Mouse (Mus musculus) megakaryocyte, embryonic 14.5 days (primary cell): ENCODE measurements around the gene Ascl1. TPM values are rescaled to one million over a fixed set of nuclear protein-coding genes. Genes with fewer than 3 reads are reported as not detected.

Source experiments
- H3K27me3 ChIP-seq: replicated peaks from 2 replicates; pipeline ENCODE3; 2012; ENCODE audit warnings: inconsistent platforms
- H3K36me3 ChIP-seq: replicated peaks from 2 replicates; pipeline ENCODE3; 2012; ENCODE audit warnings: low read length, inconsistent platforms, mixed read lengths
- H3K4me1 ChIP-seq: 2 replicates; pipeline ENCODE4 v1.6.1; 2012; ENCODE audit warnings: inconsistent platforms
- H3K4me3 ChIP-seq: replicated peaks from 2 replicates; pipeline ENCODE3; 2012; ENCODE audit warnings: moderate library complexity, mild to moderate bottlenecking, inconsistent platforms
- H3K9me3 ChIP-seq: 2 replicates; pipeline ENCODE4 v1.6.1; 2012; ENCODE audit warnings: inconsistent platforms
- FLI1 ChIP-seq: IDR thresholded peaks from 2 replicates; pipeline ENCODE4 v1.6.1; 2012; ENCODE audit warnings: low read length, inconsistent platforms, mixed read lengths
- GATA1 ChIP-seq: IDR thresholded peaks from 3 replicates; pipeline ENCODE4 v1.6.1; 2012; ENCODE audit warnings: mixed read lengths, low read length, inconsistent platforms, borderline replicate concordance
- polyA plus RNA-seq: library from polyadenylated mRNA; stranded (reverse); fragments of >175 nt; gene quantifications from 2 replicates; pipeline ENCODE4 v1.2.3, GENCODE M21; 2012; ENCODE audit warnings: low replicate concordance; ENCODE audit not compliant: insufficient read depth

Gene Ascl1
- polyA plus RNA-seq, 1 experiment: not detected

DNA sequence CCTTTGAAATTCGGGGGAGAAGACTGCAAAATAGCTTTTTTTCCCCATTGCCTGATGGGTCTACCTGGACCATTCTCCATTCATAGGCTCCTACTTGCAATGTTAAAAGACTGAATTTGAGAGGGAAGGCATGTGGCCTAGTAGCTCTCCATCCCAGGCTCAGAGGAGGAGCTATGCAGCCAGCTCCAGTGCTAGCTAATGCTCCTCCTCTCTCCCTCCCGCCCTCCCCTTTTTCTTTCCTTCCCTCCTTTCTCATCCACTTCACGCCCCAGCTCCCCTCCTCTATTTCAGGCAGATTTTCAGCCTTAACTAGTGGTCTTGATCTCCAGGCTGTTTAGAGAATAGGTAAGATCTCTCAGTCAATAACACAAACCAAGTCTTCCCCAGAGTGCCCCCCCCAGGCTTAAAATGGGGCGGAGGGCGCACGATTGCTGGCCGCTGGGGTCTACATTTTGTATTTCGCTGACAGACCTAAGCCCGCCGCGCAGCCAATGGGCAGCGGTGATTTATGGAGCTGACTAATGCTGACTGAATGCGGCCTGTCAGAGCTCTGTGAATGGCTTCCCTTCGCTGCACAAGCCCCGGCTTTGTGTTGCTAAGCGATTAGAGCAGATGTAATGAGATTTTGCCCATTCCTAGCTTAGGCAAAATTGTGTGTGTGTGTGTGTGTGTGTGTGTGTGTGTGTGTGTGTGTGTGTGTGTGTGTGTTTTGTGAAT lies 4.9 kb downstream of the Ascl1 start:
- Histone ChIP-seq H3K27me3 (peaks cover 82% of the 10 kb centered on the region), H3K4me3 (no peak overlapping the region), H3K36me3 (no peaks in the 10 kb centered on the region), H3K4me1 (peaks cover 12% of the 10 kb centered on the region), H3K9me3 (no peaks in the 10 kb centered on the region)
- no peak for TF ChIP-seq FLI1
- TF ChIP-seq GATA1: no peak

DNA sequence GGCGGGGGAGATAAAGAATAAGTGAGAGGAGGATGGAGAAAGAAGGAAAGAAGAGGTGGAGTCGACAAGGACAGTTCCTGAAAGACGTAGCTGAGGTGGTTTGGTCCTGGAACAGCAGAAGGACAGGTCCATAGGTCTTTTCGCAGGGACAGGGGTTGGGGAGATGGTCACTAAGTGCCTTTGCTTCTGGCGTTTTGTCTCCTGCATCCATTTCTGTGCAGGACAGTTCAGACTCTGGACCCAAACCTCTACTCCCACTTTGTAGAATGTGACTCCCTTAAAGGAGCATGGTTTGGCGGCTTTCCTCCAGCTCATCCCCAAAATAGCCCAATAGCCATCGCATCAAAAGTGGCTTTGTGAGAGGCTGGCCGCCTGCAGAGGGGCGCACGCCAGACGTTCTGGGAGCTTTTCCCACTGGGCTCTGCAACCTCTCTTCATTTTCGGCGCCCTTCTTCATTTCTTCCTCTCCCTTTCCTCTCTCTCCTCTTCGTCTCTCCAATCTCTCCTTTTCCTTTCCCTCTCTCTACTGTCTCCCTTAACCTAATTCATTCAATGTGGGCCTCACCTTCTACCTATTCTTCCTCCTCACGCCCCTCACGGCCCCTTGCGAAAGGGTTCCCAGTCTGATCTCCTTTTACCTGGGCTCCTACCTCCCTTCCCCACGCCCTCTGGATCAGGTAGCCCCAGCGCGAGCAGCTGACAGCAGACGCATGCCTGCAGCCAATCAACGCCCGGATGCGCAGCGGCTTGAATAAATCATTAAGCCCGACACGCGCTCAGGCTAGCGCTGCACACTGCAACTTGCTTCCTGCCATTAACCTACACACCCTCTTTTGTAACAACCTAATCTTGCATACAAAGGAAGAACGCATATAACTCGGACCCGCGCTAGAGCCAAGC lies 7.5 kb downstream of the Ascl1 start:
- Histone ChIP-seq H3K4me3 (no peak overlapping the region), H3K27me3 (peaks cover 58% of the 10 kb centered on the region), H3K4me1 (no peaks in the 10 kb centered on the region), H3K36me3 (no peaks in the 10 kb centered on the region), H3K9me3 (no peaks in the 10 kb centered on the region)
- TF ChIP-seq FLI1 (no peak), GATA1 (no peak)

DNA sequence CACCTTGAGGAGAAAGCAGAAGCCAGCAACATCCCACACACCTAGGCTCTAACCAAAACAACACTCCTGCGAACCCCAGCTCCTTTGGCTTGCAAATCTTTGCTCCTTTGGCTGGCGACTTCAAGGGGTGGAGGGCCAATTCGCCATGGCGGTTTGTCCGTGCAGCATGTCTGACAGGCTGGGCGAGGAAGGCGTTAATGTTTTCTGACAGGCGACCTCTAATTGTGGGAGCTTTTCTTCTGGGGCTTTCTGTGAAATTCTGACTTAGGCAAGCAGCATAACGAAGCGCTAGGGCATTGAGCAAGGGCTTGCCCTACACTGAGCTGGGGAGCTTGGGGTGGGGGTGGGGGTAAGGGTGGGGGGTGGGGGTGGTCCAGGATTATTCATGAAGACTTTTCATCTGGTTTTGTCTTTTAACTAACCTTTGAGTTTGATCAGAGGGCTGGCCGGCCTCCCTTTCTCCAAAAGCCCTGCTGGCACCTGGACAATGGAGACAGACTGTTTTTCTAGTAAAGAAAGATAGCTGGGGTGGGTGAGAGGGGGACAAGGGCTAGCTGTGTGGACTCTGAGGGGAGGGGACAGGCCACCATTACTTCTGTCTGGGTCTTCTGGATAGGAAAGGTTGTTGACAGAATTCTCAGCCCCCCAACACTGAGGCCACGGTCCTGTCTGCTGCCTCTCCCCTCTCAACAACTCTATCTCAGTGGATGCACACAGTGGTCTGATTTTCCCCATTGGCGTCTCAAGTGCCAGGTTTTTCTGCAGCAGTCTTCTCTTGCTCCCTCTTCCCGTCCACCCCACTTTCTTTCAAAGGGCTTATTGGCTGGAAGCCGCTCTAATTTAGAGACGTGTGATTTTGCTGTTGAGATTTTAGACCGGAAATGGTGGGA lies 8.4 kb downstream of the Ascl1 start:
- no peak for TF ChIP-seq FLI1
- TF ChIP-seq GATA1: no peak
- Histone ChIP-seq H3K27me3 (peaks cover 50% of the 10 kb centered on the region), H3K4me1 (no peaks in the 10 kb centered on the region), H3K9me3 (no peaks in the 10 kb centered on the region), H3K36me3 (no peaks in the 10 kb centered on the region), H3K4me3 (no peak overlapping the region)

DNA sequence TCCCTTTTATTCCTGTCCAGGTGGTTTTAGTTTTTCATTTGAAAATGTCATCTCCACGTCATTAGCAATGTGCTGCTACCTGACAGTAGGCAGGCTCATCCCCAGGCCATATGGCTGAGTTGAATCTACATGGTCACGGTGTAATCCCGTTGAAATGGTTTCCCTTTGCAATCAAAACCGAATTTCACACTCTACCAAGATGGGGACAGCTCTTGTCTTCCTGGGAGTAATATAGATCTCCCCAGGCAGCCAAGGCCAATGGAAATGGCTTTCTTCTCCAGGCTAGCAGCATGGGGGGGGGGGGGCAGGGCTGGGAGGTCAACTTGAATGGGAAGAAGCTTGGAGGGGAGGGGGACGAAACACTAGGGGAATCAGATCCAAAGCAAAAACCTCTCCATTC lies 15.6 kb downstream of the Ascl1 start:
- Histone ChIP-seq H3K4me3 (no peak overlapping the region), H3K36me3 (no peaks in the 10 kb centered on the region), H3K9me3 (no peaks in the 10 kb centered on the region), H3K27me3 (no peaks in the 10 kb centered on the region), H3K4me1 (no peaks in the 10 kb centered on the region)
- no peak for TF ChIP-seq GATA1
- TF ChIP-seq FLI1: no peak

DNA sequence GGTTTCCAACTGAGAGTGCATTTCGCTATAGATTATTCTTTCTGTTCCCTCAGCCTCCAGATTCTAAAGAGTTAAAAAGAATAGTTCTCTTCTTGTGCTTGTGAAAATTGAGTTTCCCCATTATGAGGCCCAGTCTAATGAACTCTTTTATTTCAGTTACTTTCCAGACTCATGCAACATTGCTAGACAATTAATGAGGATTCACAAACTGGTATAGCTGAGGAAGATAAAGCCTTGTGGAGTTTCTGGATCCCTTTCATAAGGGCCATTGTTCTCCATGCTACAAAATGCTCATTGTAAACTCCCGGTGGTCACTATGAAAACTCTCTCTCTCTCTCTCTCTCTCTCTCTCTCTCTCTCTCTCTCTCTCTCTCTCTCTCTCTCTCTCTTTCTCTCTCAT lies 18.5 kb downstream of the Ascl1 start:
- H3K4me1 ChIP-seq: no peaks in the 10 kb centered on the region

DNA sequence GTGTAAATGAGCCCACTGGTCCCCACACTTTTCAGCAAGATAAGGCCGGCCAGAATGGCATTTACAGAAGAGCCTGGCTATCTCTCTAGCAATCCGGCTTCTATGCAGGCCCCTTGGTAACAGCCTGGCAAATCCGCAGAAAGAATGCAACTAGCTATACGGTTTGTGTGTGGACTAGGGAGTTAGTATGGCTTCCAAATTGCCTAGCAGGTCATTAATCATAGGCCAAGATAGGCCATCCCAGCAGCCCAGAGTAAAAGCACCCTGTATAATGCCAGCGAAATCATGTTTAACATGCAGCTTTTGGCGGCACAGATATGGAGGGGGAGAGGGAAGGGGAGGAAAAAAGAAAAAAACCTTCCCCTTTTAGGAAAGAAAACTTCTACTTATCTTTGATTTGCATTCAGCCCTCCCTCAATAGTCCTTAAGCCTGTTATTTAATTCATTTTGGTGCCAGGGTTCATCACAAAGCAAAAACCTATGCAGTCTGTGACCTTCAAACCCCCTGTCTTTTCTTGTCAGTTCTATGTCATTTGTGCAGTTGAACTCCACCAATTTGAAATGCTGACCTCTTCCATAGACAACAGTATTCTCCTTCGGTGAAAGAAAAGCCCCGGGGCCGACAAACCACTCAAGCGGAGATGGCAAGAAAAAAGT lies 19.9 kb downstream of the Ascl1 start:
- H3K9me3 ChIP-seq: 0 out of 2 replicates have a peak, but pooled peaks cover 2% of the 10 kb centered on the region
- no peaks in the 10 kb centered on the region for H3K27me3 ChIP-seq
- no peaks in the 10 kb centered on the region for H3K4me1 ChIP-seq
- TF ChIP-seq GATA1: no peak
- no peak for TF ChIP-seq FLI1
- H3K36me3 ChIP-seq: no peaks in the 10 kb centered on the region
- no peak overlapping the region for H3K4me3 ChIP-seq

More for the DNA sequence above, 18.5 kb downstream of the Ascl1 start:
- TF ChIP-seq FLI1 (no peak), GATA1 (no peak)
- Histone ChIP-seq H3K27me3 (no peaks in the 10 kb centered on the region), H3K4me3 (no peak overlapping the region), H3K36me3 (no peaks in the 10 kb centered on the region), H3K9me3 (0 out of 2 replicates have a peak, but pooled peaks cover 2% of the 10 kb centered on the region)

DNA sequence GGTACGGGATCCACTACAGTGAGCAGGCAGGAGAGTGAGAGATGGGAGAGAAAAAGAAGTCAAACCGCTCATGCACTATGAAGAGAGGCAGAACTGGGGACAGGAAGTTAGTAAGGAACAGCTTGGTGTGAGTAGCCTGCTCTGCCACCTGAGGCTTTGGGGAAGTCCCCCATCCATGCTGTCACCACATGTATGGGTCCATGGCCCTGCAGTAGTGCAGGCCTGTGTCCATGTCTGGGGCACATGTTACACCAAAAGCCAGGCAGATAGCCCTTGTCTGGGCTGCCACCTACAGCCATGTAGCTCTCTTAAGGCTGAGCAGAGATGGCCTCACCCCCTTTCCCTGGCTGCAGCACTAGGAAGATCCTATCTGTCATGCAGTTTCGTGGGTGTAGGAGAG lies 42.7 kb downstream of the Ascl1 start:
- Histone ChIP-seq H3K27me3 (no peaks in the 10 kb centered on the region), H3K4me3 (no peak overlapping the region), H3K4me1 (no peaks in the 10 kb centered on the region), H3K9me3 (peaks cover 39% of the 10 kb centered on the region), H3K36me3 (no peaks in the 10 kb centered on the region)
- no peak for TF ChIP-seq FLI1
- no peak for TF ChIP-seq GATA1

DNA sequence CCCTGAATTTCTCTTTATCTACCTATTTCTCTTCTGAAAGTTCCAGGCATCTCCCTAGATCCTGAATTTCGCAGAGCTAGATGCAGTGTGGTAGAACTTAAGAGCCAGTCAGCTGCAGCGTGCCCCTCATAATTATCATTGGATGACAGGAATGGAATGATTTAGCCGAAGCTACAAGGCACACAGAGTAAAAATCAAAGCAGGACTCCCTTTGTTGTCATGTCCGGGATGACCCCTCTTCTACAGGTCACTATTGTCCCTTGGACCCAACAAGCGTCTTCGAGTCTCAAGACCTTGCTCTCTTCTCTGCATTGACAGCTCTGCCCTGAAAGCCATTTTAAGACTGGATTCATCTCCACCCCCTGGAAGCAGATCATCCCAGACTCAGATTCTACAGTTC lies 44.1 kb downstream of the Ascl1 start:
- H3K4me3 ChIP-seq: no peak overlapping the region
- peaks cover 34% of the 10 kb centered on the region for H3K9me3 ChIP-seq
- no peaks in the 10 kb centered on the region for H3K36me3 ChIP-seq
- H3K4me1 ChIP-seq: no peaks in the 10 kb centered on the region
- no peak for TF ChIP-seq GATA1
- TF ChIP-seq FLI1: no peak
- no peaks in the 10 kb centered on the region for H3K27me3 ChIP-seq

DNA sequence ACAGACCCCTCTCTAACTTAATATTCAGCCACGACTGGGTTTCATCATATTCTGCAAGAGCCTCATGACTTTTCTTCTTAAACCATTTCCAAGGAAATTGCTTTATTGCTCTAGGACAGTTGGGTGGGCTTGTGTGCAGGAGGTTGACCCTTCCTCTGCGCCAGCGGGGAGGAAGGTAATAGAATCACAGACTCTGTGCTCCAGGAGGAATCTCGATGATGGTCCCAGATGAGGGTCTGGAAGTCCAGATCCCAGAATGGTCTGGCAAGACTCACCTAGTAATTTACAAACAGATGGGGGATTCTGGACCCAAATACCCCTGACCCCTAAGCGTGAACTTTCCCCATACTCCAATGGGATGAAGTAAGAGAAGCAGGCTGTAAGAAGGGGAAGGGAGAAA lies 45.2 kb downstream of the Ascl1 start:
- no peaks in the 10 kb centered on the region for H3K36me3 ChIP-seq
- H3K27me3 ChIP-seq: no peaks in the 10 kb centered on the region
- TF ChIP-seq GATA1 (no peak), FLI1 (no peak)
- peaks cover 38% of the 10 kb centered on the region for H3K9me3 ChIP-seq
- H3K4me1 ChIP-seq: no peaks in the 10 kb centered on the region
- no peak overlapping the region for H3K4me3 ChIP-seq
